Mouse (Mus musculus) layer of hippocampus, postnatal 36 days (tissue): Measurements from ENCODE around the gene Tmem189. TPM values are rescaled to one million over a fixed set of nuclear protein-coding genes. Genes with fewer than 3 reads are reported as not detected.

Experiments used
- DNase-seq, 2 experiments: peaks; one replicate each; pipeline ENCODE4 v3.0.0; 2022
- total RNA-seq, 2 experiments: library from RNA; stranded (reverse); gene quantifications; 2 replicates each; pipeline ENCODE4 v1.2.3; 2021

Gene Tmem189
- total RNA-seq = 10 to 100 TPM; 46.2 to 51.6 TPM

GRCm38 (mm10) chr2:167689501-167690218 is at the start of gene Tmem189:
Tmem189 (minus strand) TSS chr2:167689822.
- peak; percentile 44 to 59 for DNase-seq

DNA sequence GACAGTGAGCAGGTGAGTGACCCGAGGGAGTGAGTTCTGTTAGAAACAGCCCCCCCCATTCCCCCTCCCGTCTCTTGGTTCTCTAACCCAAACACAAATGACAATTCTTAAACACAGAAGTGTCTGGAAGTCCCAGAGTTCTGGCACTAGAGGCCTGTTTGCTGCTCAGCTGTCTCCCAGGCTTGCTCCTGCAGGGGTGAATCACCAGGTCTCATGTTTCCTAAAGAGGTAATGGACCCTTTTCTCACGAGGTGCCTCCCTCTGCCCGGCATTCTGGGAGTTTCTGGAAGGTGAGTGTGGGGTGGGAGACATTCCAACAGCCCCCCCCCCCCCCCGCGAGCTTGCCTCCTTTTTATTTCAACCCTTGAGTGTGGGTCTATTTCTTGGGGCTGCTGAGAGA is 49.4 kb upstream of the Tmem189 start:
- no peak for DNase-seq

DNA sequence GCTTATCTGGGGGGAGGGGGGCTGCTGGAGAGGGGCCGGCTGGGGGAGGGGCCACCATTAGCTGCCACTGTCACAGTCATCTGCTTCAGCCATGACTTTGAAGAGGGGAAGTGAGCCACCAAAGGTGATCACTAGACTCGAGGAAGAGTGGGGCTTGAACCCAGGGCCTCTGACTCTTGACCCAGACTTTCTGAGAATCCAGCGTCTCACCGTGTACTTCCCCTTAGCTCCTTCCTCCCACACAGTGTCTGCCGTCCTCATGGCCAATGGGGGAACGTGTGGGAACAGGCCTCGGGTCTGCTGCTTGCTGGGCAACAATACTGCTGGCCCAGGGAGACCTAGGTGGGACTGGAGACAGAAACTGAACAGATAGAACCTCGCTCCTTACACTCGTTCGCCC is 45.2 kb upstream of the Tmem189 start:
- DNase-seq = no peak

GRCm38 (mm10) chr2:167731149-167731548 is 41.5 kb upstream of the Tmem189 start:
- DNase-seq = no peak

- no peak for DNase-seq
These were observed 40.4 kb upstream of the Tmem189 start for GRCm38 (mm10) chr2:167730036-167730435.

DNA sequence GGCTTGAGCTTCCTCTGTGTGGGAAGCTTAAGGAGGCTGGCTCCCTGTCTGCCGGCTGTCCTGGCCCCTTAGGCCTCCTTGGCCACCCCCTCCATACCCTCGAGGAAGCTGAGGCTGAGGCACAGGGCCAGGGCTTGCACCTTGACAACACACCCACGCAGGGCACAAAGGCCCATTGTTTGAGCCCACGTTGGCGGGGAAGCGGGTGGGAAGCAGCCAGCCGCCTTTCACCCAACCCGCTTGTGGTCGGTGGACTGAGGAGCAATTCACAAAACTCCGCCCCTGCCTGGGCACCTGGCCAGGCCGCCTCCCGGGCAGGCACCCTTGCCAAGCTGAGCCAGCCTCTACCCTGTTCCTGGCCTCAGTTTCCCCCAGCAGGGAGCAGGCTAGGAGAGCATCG is 37.5 kb upstream of the Tmem189 start:
- DNase-seq = peak; percentile 52 to 65

DNA sequence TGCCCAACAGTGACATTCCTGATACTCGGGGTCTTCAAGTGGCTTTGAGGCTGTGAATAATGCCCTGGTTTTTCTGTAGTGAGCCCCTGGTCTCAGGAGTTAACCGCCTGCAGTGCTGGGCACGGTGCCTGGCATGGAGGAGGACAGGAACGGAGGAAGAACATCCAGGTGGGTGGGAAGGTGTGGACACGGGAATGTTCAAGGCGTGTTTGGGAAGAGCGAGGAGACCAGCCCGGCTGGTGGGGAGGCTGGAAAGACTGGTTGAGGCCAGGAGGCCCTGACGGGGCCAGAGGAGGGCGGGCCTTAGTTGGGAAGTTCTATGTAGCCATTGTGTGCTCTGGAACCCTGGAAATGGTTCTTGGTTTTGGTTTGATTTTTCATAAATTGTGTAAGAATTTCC is 36.3 kb upstream of the Tmem189 start:
- no peak for DNase-seq

DNA sequence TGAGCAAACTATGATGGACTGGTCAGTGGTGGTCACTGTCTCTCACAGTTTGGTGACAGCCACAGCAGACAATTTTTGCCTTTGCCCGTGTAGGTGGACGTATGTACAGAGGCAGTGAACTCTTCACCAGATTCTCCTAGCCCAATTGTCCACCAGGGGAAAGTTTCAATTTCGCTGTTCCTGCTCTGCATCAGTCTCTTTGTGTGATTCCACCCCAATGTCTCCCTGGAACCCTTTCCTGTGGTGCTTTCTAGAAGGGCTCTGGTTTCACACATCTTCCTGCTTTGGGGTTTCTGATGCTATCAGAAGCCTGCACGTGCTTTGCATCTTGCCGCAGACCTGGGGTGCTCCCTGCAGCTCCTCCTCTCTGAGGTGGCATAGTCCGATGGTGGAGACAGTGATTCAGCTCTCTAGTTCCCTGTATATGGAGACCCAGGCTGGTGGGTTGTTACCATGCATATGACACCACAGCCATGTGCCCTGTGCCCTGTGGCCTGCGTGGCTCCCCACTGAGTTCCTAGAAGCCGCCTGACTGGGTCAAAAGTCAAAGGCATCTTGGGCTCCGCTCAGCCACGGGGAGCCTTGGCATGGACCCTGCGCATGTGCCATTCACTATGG is 34.1 kb upstream of the Tmem189 start:
- no peak for DNase-seq

DNA sequence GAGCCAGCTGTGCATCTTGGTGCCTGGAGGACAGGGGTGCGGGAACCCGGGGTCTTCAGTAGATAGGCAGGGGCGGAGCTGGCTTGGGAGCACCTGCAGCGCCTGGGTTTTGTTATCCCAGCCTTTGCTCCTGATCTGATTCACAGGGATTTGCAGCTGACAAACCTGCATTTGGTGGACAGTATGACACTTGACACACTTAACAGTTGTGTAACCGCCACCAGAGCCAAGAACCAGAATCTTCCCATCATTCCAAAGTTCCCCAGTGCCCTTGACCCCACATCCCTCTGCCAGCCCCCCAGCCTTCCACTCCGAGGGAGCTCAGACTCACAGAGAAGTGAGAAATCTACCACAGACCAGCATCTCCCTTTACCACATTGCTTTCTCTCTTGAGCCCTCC is 32.9 kb upstream of the Tmem189 start:
- DNase-seq = no peak

DNA sequence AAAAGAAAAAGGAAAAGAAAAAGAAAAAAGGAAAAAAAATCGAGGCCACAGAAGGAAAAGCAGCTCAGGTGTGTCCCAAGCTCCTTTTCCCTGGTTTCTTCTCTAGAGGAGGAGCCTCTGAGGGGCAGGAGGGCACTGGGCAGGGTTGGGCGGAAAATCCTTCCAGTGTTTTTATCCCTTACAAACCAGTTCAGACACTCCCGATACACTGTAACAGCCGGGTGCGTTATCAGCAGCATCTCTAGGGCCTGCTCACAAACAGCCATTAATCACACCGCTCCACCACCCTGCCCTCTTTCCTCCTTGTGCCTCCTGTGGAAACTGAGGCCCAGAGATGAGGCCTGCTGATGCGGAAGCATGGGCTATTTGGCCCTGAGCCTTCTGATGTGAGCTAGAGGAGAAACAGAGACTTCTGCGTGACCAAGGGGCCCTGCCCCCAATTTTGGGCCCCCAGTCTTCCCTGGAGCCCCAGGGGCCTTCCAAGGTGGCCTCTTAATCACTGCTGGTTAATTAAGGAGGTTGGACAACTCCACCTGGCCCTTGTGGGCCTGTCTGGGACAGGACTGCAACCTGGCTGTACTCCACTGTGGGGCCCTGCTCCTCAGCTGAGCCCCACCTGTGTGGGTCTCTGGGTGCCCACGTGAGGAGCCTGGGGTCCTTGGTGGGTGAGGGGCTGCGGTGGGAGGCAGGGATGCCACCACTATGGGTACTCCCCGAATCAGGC is 31.7 kb upstream of the Tmem189 start:
- no peak for DNase-seq

DNA sequence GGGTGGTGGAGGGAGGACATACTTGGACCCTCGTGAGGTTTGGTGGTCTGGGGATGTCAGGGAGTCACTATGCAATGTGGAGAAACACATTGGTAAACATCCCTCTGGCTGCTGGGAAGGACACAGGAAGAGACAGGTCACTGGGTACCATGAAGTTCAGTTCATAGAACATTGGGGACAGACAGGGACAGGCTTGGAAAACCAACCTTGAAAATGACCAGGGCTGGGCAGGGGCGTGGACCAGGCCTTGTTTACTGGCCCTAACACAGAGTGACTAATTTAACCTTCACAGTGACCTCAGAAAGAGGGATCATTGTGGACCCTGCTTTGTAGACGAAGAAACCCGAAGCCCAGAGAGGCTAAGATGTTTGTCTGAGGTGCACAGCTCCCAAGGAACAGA is 29.9 kb upstream of the Tmem189 start:
- DNase-seq = no peak

- DNase-seq = no peak
These were observed 27.6 kb upstream of the Tmem189 start for GRCm38 (mm10) chr2:167717208-167717607.

DNA sequence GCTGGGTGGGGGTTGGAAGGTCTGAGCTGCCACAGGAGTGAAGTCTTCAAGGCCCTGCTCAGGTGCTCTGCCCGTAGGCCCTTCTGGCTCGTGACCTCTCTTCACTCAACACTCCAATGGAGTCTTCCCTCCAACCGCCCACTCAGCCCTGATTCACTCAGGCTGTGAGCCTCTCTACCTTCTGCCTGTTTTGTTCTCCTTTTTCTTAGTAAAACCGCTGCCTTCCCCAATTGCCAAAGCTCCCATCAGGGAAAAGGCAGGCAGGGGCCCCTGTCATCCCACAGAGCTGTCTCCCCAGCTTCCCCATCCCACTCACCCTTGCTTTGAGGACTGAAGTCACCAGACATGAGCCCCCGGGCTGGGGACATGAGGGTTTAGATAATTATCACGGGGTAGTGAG is 25.4 kb upstream of the Tmem189 start:
- DNase-seq = no peak

GRCm38 (mm10) chr2:167714298-167714697 is 24.7 kb upstream of the Tmem189 start:
- DNase-seq = no peak

GRCm38 (mm10) chr2:167712872-167713821 is 23.5 kb upstream of the Tmem189 start:
- DNase-seq = no peak

DNA sequence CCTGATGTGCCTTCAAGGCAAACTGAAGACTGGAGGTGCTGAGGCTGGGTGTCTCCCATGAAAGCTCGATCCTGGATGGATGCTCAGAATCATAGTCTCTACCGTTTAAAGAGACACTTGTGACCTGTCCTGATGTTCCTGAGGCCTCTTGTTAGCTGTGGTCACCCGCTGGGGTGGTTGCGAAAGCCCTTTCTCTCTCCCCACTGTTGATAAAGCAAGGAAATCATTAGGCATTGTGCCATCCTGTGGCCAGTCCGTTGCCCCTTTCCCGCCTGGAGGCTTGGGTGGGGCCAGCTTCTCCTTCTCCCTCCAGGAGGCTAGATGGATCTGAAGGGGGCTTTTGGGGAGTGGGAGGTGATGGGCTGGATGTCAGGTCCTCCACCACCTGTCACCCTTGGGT is 21.0 kb upstream of the Tmem189 start:
- DNase-seq = no peak

DNA sequence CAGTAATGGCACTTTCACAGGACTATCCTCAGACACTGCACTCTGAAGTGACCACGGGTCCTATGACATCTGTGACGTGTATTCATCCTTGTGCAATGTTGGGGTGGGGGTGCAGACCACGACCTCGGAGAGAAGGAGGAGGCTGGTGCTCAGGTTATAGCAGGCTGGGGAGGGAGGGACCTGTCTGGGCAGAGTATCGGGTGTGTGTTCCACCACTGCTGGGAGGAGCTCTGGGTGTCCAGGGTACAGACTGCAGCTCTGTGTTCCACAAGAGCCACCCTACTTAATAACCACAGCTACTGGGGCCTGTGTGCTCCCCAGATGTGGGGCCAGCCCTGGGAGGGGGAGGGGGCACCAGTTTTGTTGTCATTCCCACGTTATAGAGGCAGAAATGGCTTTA is 20.3 kb upstream of the Tmem189 start:
- DNase-seq = no peak

DNA sequence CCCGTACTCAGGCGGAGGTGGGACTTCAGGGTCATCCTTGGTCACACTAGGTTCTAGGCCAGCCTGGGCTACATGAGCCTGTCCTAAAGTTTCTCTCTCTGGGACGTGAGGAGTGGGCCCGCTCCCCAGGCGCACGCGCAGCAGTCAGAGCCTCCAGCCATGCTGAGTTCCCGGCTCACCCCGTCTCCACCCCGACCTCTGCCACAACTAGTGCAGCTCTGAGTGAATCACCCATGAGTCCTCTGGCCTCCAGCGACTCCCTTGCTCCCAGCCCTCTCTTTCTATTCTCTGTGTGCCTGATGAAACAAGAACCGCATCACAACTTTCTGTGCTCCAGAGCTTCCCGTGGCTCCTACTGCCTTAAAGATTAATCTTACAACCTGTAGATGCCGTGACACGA is 18.8 kb upstream of the Tmem189 start:
- no peak for DNase-seq

DNA sequence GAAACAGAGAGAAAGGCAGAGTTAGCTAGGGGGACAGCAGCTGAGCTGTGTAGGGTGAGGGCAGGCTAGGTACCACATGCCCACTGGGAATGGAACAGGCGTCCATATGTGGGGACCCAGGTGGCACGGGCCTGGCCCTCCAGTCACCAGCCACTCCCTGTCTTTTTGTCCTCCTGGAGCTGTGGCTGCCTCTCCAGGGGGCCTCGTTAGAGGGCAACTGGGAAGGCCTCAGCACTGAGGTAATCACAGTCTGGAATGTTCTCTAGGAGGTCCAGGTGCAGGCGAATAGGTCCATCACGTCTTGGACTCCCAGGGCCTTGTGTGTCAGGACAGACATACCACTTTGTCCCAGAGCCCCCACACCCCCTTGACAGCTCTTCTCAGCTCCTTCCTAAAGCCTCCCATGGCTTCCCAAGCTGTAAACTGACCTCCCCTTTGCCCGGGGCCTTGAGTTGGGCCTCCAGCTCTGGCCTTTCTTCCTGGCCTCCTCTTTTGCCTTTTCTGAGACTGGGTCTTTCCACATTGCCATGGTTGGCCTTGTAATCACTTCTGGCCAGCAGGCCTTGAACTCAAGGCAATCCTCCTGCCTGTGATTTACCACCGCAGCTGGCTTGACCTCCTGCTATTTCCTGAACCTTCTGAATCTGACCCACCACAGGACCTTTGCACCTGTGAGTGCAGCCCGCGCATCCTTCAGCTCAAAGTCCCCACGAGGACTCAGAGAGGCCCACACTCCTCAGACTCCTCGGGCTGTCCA is 16.7 kb upstream of the Tmem189 start:
- DNase-seq = no peak

GRCm38 (mm10) chr2:167704409-167704808 is 14.8 kb upstream of the Tmem189 start:
- DNase-seq = no peak

DNA sequence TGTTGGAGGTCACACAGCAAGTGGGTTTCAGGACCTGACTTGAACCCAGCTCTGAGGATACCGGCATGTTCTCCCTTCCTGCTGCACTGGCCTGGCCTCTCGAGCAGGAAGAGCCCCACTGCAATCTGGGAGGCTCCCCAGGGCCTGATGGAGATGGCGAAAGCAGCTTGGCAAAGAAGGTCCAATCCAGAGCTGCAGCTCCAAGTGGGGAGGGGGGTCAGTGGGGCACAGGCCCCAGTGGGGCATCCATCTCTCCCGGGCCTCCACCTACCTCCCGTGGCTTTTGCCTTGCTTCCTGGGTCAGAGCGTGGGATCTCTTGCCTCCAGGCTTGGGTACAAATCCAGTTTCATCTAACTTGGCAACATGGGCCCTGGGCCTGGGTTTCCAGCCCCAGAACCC is 12.5 kb upstream of the Tmem189 start:
- no peak for DNase-seq

- DNase-seq = no peak
These were observed 11.8 kb upstream of the Tmem189 start for GRCm38 (mm10) chr2:167701472-167701871.
